ENCODE assay signal across 29 mouse cellular contexts in the genomic region with DNA sequence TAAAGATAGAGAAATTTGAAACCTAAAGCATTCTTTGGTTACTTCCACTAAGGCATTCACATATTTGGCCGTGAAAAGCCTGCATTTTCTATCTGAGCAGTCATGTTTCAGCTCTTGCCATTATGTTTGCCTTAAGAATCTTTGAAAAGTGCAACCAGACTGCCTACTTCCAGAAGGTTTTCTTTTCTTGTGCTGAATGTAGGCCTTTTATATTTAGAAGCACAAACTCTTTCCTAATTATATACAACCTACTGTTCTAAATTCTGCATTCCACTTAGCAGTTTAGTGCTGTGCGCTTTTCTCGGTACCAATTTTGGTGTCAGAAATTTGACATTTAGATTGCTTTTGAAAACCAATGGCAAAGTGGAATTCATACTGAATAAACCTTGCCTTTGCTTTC.
DNase-seq lines count a peak whose midpoint lies in the region; ATAC-seq and TF ChIP-seq lines count a peak whose summit lies in the region.
"Had no signal": no experiment of that assay in that cellular context is flagged by ENCODE, and none has a peak within 500 bp of the region (broad histone marks: within the 10 kb centered on the region; RNA-seq: fewer than 3 reads in every experiment).

No protein-coding gene starts in this region.

- H3K4me3 ChIP-seq in forebrain, embryonic 16.5 days (replicated peaks; ENCODE audit: low read length) = no peak overlapping the region
- no peak overlapping the region for H3K4me3 ChIP-seq in forebrain, embryonic 15.5 days
- H3K4me3 ChIP-seq: intestine, embryonic 15.5 days; limb, embryonic 10.5 days; limb, embryonic 15.5 days; liver, embryonic 13.5 days; megakaryocyte, embryonic 14.5 days; midbrain, embryonic 12.5 days; myocyte; neural tube, embryonic 12.5 days had no signal

- H3K27me3 ChIP-seq in forebrain, embryonic 16.5 days (replicated peaks; ENCODE audit: control insufficient read depth, insufficient read depth, low read length) = no peaks in the 10 kb centered on the region
- H3K27me3 ChIP-seq in forebrain, embryonic 15.5 days = no peaks in the 10 kb centered on the region
- H3K27me3 ChIP-seq: intestine, embryonic 15.5 days; limb, embryonic 15.5 days; liver, embryonic 13.5 days; megakaryocyte, embryonic 14.5 days; midbrain, embryonic 12.5 days; neural tube, embryonic 12.5 days had no signal

- DNase-seq in left cerebral cortex, adult 11 months (ENCODE audit: low spot score) = peak; percentile 30
- no peak for DNase-seq in left cerebral cortex, postnatal 4 days
- DNase-seq in brain, embryonic 14.5 days (ENCODE audit: low read depth) = peak; percentile 44
- peak; percentile 10 to 82 for DNase-seq in left cerebral cortex, postnatal 25 days (ENCODE audit: low spot score in 2 of 2)
- DNase-seq in embryo, embryonic 10.5 days (ENCODE audit: low spot score) = no peak
- DNase-seq: adrenal gland, postnatal 10 days; cerebellum, adult 2 months; cerebellum, postnatal 25 days; gastrocnemius, postnatal 10 days; heart, postnatal 14 days; kidney, adult 2 months; kidney, postnatal 36 days; layer of hippocampus, postnatal 36 days; liver, embryonic 13.5 days; lung, adult 18-20 months; lung, postnatal 4 days; thymus, postnatal 4 days had no signal

- WGBS in forebrain, embryonic 16.5 days = 63% methylated on average over 3 of the region's 3 CpGs
- 51% methylated on average over 3 of the region's 3 CpGs for WGBS in forebrain, embryonic 15.5 days

- no peak for TF ChIP-seq POLR2A in brain, embryonic 14.5 days (IDR thresholded peaks at IDR 0.05; ENCODE audit: borderline replicate concordance, extremely low read depth, insufficient read depth, insufficient read length, poor library complexity, severe bottlenecking)

- no peak overlapping the region for H3K27ac ChIP-seq in forebrain, embryonic 16.5 days (ENCODE audit: low read length)
- H3K27ac ChIP-seq in forebrain, embryonic 15.5 days (replicated peaks) = no peak overlapping the region
- H3K27ac ChIP-seq: hindbrain, postnatal 0 days; intestine, embryonic 15.5 days; limb, embryonic 10.5 days; limb, embryonic 15.5 days; liver, embryonic 13.5 days; midbrain, embryonic 12.5 days; neural tube, embryonic 12.5 days had no signal

- no peaks in the 10 kb centered on the region for H3K9me3 ChIP-seq in forebrain, embryonic 16.5 days (ENCODE audit: control insufficient read depth, low read length)
- H3K9me3 ChIP-seq in forebrain, embryonic 15.5 days = no peaks in the 10 kb centered on the region
- H3K9me3 ChIP-seq: G1E; intestine, embryonic 15.5 days; limb, embryonic 10.5 days; limb, embryonic 15.5 days; liver, embryonic 13.5 days; megakaryocyte, embryonic 14.5 days; midbrain, embryonic 12.5 days; neural tube, embryonic 12.5 days had no signal

- H3K4me2 ChIP-seq in forebrain, embryonic 16.5 days (ENCODE audit: low read length) = no peak overlapping the region
- H3K4me2 ChIP-seq in forebrain, embryonic 15.5 days (replicated peaks) = no peak overlapping the region
- H3K4me2 ChIP-seq: intestine, embryonic 15.5 days; limb, embryonic 15.5 days; liver, embryonic 13.5 days; midbrain, embryonic 12.5 days; neural tube, embryonic 12.5 days had no signal

- H3K36me3 ChIP-seq in forebrain, embryonic 16.5 days (ENCODE audit: control insufficient read depth, insufficient read depth) = no peaks in the 10 kb centered on the region
- H3K36me3 ChIP-seq in forebrain, embryonic 15.5 days = no peaks in the 10 kb centered on the region
- H3K36me3 ChIP-seq: G1E; intestine, embryonic 15.5 days; limb, embryonic 10.5 days; limb, embryonic 15.5 days; liver, embryonic 13.5 days; midbrain, embryonic 12.5 days; neural tube, embryonic 12.5 days had no signal

- peak; percentile 45; the same call in 1 of the 2 replicates for ATAC-seq in forebrain, embryonic 16.5 days
- ATAC-seq in forebrain, embryonic 15.5 days (replicated peaks) = no peak
- ATAC-seq: hindbrain, postnatal 0 days; intestine, embryonic 15.5 days; lung, postnatal 0 days had no signal

- H3K9ac ChIP-seq in forebrain, embryonic 16.5 days (replicated peaks; ENCODE audit: low read depth, low read length) = no peak overlapping the region
- no peak overlapping the region for H3K9ac ChIP-seq in forebrain, embryonic 15.5 days (replicated peaks)
- H3K9ac ChIP-seq: intestine, embryonic 15.5 days; limb, embryonic 15.5 days; liver, embryonic 13.5 days; midbrain, embryonic 12.5 days; neural tube, embryonic 12.5 days had no signal

- intact Hi-C loops in left cerebral cortex, postnatal 4 days (cut with DNase I) = no loop called here
- intact Hi-C loops in left cerebral cortex, postnatal 25 days (cut with DNase I) = loop anchor here (2.0 to 5.0 kb wide), 2 partner anchors 55 to 71 kb away; partner anchors contain the start of gene Pcdh20

- no peaks in the 10 kb centered on the region for H3K4me1 ChIP-seq in forebrain, embryonic 16.5 days (replicated peaks; ENCODE audit: control insufficient read depth, insufficient read depth, low read length)
- no peaks in the 10 kb centered on the region for H3K4me1 ChIP-seq in forebrain, embryonic 15.5 days
- H3K4me1 ChIP-seq: intestine, embryonic 15.5 days; limb, embryonic 10.5 days; limb, embryonic 15.5 days; liver, embryonic 13.5 days; megakaryocyte, embryonic 14.5 days; midbrain, embryonic 12.5 days; neural tube, embryonic 12.5 days had no signal

- no peak for TF ChIP-seq CTCF in brain, embryonic 14.5 days (IDR thresholded peaks at IDR 0.05; ENCODE audit: borderline replicate concordance, extremely low read depth, insufficient read depth, insufficient read length)

Comparison
In these comparisons a context has a peak if more than half of its experiments do, and no peak if none do; other contexts are left out.
1. DNase-seq: peak in left cerebral cortex, adult 11 months (single experiment), brain, embryonic 14.5 days (single experiment) and left cerebral cortex, postnatal 25 days (2 of 2); none in left cerebral cortex, postnatal 4 days (single experiment) and embryo, embryonic 10.5 days (single experiment).